26 mouse cellular contexts compared by ENCODE assay signal in the genomic region with DNA sequence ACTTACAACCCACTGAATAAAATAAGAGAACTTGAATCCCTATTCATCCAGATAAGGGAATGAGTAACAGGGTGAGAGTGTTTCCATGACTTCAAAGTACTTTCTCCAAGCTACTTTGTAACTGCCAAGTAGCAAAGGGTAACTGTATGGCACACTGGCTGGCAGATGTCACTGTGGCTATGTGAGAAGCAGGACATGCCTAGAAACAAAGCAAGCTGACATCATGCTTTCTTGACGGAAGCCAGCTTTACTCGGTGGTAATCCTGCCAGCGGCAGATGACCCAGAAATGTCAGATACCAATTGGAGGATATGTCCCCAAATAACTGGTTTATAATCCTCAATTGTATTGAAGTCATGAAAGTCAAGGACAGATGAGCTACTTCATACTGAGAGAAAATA. TPM values are rescaled to one million over a fixed set of nuclear protein-coding genes. Genes with fewer than 3 reads are reported as not detected.
DNase-seq lines count a peak whose midpoint lies in the region; ATAC-seq and TF ChIP-seq lines count a peak whose summit lies in the region.
"Had no signal": no experiment of that assay in that cellular context is flagged by ENCODE, and none has a peak within 500 bp of the region (broad histone marks: within the 10 kb centered on the region; RNA-seq: fewer than 3 reads in every experiment).

No protein-coding gene starts in this region.

- no peaks in the 10 kb centered on the region for H3K9me3 ChIP-seq in hindbrain, embryonic 16.5 days (ENCODE audit: control insufficient read depth, low read length)
- H3K9me3 ChIP-seq in hindbrain, embryonic 13.5 days: no peaks in the 10 kb centered on the region
- H3K9me3 ChIP-seq in lung, embryonic 14.5 days (ENCODE audit: low read depth, low read length): no peaks in the 10 kb centered on the region
- H3K9me3 ChIP-seq: embryonic facial prominence, embryonic 10.5 days; forebrain, embryonic 13.5 days; heart, embryonic 10.5 days; heart, embryonic 15.5 days; hindbrain, embryonic 15.5 days had no signal

- H3K27ac ChIP-seq in hindbrain, embryonic 16.5 days (ENCODE audit: low read depth, low read length): no peak overlapping the region
- no peak overlapping the region for H3K27ac ChIP-seq in hindbrain, embryonic 13.5 days
- no peak overlapping the region for H3K27ac ChIP-seq in lung, embryonic 14.5 days (ENCODE audit: low read depth)
- H3K27ac ChIP-seq: embryonic facial prominence, embryonic 10.5 days; forebrain, embryonic 13.5 days; gastrocnemius, adult 2 months; heart, embryonic 10.5 days; heart, embryonic 15.5 days; hindbrain, embryonic 15.5 days had no signal

- TF ChIP-seq CTCF in lung, embryonic 14.5 days (IDR thresholded peaks at IDR 0.05; ENCODE audit: low read depth): no peak

- H3K4me2 ChIP-seq in hindbrain, embryonic 16.5 days (ENCODE audit: low read length): no peak overlapping the region
- H3K4me2 ChIP-seq in hindbrain, embryonic 13.5 days: no peak overlapping the region
- no peak overlapping the region for H3K4me2 ChIP-seq in lung, embryonic 14.5 days
- H3K4me2 ChIP-seq: forebrain, embryonic 13.5 days; heart, embryonic 15.5 days; hindbrain, embryonic 15.5 days had no signal

- no peaks in the 10 kb centered on the region for H3K4me1 ChIP-seq in hindbrain, embryonic 16.5 days (ENCODE audit: control insufficient read depth, insufficient read depth, low read depth, low read length)
- H3K4me1 ChIP-seq in hindbrain, embryonic 13.5 days (replicated peaks): no peaks in the 10 kb centered on the region
- 0 out of 2 replicates have a peak, but pooled peaks cover 6% of the 10 kb centered on the region for H3K4me1 ChIP-seq in lung, embryonic 14.5 days (ENCODE audit: insufficient read depth)
- H3K4me1 ChIP-seq: forebrain, embryonic 13.5 days; hindbrain, embryonic 15.5 days had no signal

- DNase-seq in lung, embryonic 14.5 days: peak; percentile 34
- DNase-seq in lung, postnatal 25 days (ENCODE audit: low spot score): no peak
- peak; percentile 46 for DNase-seq in adipocyte (ENCODE audit: low spot score)
- DNase-seq in retina, embryonic 14.5 days (ENCODE audit: low spot score): peak; percentile 41
- no peak for DNase-seq in gastrocnemius, postnatal 14 days
- DNase-seq in frontal cortex, postnatal 14 days (ENCODE audit: low spot score in 2 of 2): no peak
- DNase-seq: adrenal gland, adult 8-10 months; cerebellum, adult 18-20 months; cerebellum, adult 9-11 months; cerebellum, postnatal 36 days; forebrain, postnatal 0 days; gastrocnemius, adult 2 months; gastrocnemius, postnatal 36 days; heart, postnatal 14 days had no signal

- no peak overlapping the region for H3K4me3 ChIP-seq in hindbrain, embryonic 16.5 days (ENCODE audit: low read length)
- H3K4me3 ChIP-seq in hindbrain, embryonic 13.5 days: no peak overlapping the region
- H3K4me3 ChIP-seq in lung, embryonic 14.5 days (ENCODE audit: low read depth, low read length): no peak overlapping the region
- H3K4me3 ChIP-seq: embryonic facial prominence, embryonic 10.5 days; forebrain, embryonic 13.5 days; gastrocnemius, adult 2 months; heart, embryonic 10.5 days; heart, embryonic 15.5 days; hindbrain, embryonic 15.5 days had no signal

- peak; percentile 49; the same call in 1 of the 2 replicates for ATAC-seq in hindbrain, embryonic 16.5 days
- ATAC-seq in hindbrain, embryonic 13.5 days (ENCODE audit: low FRiP score): no peak
- no peak for ATAC-seq in lung, embryonic 14.5 days (ENCODE audit: insufficient read depth)
- ATAC-seq: activated CD4-positive, CD25-positive, alpha-beta regulatory T cell, adult 4 months; forebrain, embryonic 13.5 days; forebrain, postnatal 0 days; intestine, embryonic 16.5 days; Patski had no signal

- H3K27me3 ChIP-seq in hindbrain, embryonic 16.5 days (replicated peaks; ENCODE audit: control insufficient read depth, insufficient read depth, low read length): no peaks in the 10 kb centered on the region
- H3K27me3 ChIP-seq in hindbrain, embryonic 13.5 days: no peaks in the 10 kb centered on the region
- H3K27me3 ChIP-seq in lung, embryonic 14.5 days (ENCODE audit: insufficient read depth, low read length): no peaks in the 10 kb centered on the region
- H3K27me3 ChIP-seq: heart, embryonic 15.5 days; hindbrain, embryonic 15.5 days; Patski had no signal

- intact Hi-C loops in gastrocnemius, postnatal 14 days (cut with DNase I; ENCODE audit: low total_unique reads): no loop called here

- H3K36me3 ChIP-seq in hindbrain, embryonic 16.5 days (ENCODE audit: control insufficient read depth, insufficient read depth, low read length): 0 out of 2 replicates have a peak, but pooled peaks cover 3% of the 10 kb centered on the region
- peaks cover 6% of the 10 kb centered on the region; the same call in 1 of the 2 replicates for H3K36me3 ChIP-seq in hindbrain, embryonic 13.5 days
- H3K36me3 ChIP-seq in lung, embryonic 14.5 days (ENCODE audit: insufficient read depth): peaks cover 8% of the 10 kb centered on the region

- 46% methylated on average over 3 of the region's 3 CpGs for WGBS in hindbrain, embryonic 16.5 days
- WGBS in hindbrain, embryonic 13.5 days: 56% methylated on average over 3 of the region's 3 CpGs
- 64% methylated on average over 3 of the region's 3 CpGs for WGBS in lung, embryonic 14.5 days

- H3K9ac ChIP-seq in hindbrain, embryonic 16.5 days (ENCODE audit: low read depth, low read length): no peak overlapping the region
- H3K9ac ChIP-seq in hindbrain, embryonic 13.5 days: no peak overlapping the region
- H3K9ac ChIP-seq in lung, embryonic 14.5 days: no peak overlapping the region
- H3K9ac ChIP-seq: forebrain, embryonic 13.5 days; forebrain, postnatal 0 days; heart, embryonic 15.5 days; hindbrain, embryonic 15.5 days had no signal

RNA-seq across cellular contexts. Expression of gene Itgb6, which starts 22.2 kb away (rescaled TPM):
- polyA plus RNA-seq in hindbrain, embryonic 16.5 days (2015; fragmentation: Nextera tagmentation; extraction: Ambion mirVana): 0.14 and 0.19 TPM in 2 replicates
- 0.05 and 0.19 TPM in 2 replicates for polyA plus RNA-seq in hindbrain, embryonic 13.5 days (2015; fragmentation: Nextera tagmentation; extraction: Ambion mirVana)
- 5.5 and 6.2 TPM in 2 replicates for polyA plus RNA-seq in lung, embryonic 14.5 days (2014; fragmentation: Nextera tagmentation; extraction: Ambion mirVana)
- total RNA-seq in gastrocnemius, postnatal 14 days (2021): 10 to 100 TPM; 18.1 to 26.3 TPM
- total RNA-seq: adrenal gland, adult 8-10 months; hematopoietic stem cell, adult 5-6 weeks; MEL had no signal
- polyA plus RNA-seq: forebrain, embryonic 13.5 days; forebrain, postnatal 0 days; hindbrain, embryonic 15.5 days had no signal

Comparison
In these comparisons a context has a peak if more than half of its experiments do, and no peak if none do; other contexts are left out.
1. DNase-seq: peak in lung, embryonic 14.5 days (single experiment), adipocyte (single experiment) and retina, embryonic 14.5 days (single experiment); none in lung, postnatal 25 days (single experiment), gastrocnemius, postnatal 14 days (single experiment) and frontal cortex, postnatal 14 days (0 of 2).